Mouse (Mus musculus): ENCODE results near the gene Arhgap44.

DNA sequence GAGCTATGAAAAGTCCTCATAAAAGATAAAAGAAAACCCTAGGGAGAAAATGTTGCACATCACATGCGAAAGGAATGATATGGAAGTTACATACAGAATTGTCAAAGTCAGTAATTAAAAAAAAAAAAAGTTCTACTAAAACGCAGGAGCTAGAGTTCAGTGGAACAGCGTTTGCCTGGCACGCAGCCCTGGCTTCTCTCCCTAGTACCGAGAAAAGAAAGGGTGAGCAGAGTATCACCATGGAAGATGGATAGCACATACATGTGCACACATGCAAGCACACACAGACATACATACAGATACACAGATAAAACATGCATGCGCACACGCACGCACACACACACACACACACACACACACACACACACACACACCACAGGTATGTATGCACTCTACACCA, 82.0 kb downstream of the Arhgap44 start:
- TF ChIP-seq POLR2A (IDR thresholded peaks at IDR 0.05; ENCODE audit: low read depth, low read length) (no peak), CTCF (IDR thresholded peaks at IDR 0.05; ENCODE audit: extremely low read depth, insufficient read length, insufficient replicate concordance, low read depth, low read length) (no peak)
